Mouse (Mus musculus): ENCODE data around the gene Ppm1a. TPM values are rescaled to one million over a fixed set of nuclear protein-coding genes. Genes with fewer than 3 reads are reported as not detected.
"Not testable (repeated sequence)": the region's sequence is repeated elsewhere in the genome, so short reads cannot be mapped to it uniquely, and the experiment has no call there.

The Ppm1a gene
- polyA plus RNA-seq, 1 experiment from 2014 or later = 57.8 TPM

GRCm38 (mm10) chr12:72763156-72763555 lies 5.9 kb downstream of the Ppm1a start:
- Histone ChIP-seq H3K4me3 (peak overlapping the region; percentile 91), H3K27me3 (replicated peaks; ENCODE audit: low read depth, poor library complexity, severe bottlenecking) (no peaks in the 10 kb centered on the region), H3K9me3 (no peaks in the 10 kb centered on the region), H3K27ac (replicated peaks) (no peak overlapping the region), H3K4me1 (peaks cover 27% of the 10 kb centered on the region), H3K36me3 (replicated peaks) (no peaks in the 10 kb centered on the region)
- no peak for DNase-seq (ENCODE audit: low spot score)
- 43% methylated on average over 1 of the region's 1 CpGs for WGBS

GRCm38 (mm10) chr12:72767809-72768208 lies 10.6 kb downstream of the Ppm1a start:
- Histone ChIP-seq H3K4me3 (no peak overlapping the region), H3K36me3 (replicated peaks) (peaks cover 17% of the 10 kb centered on the region), H3K9me3 (no peaks in the 10 kb centered on the region), H3K27ac (replicated peaks) (no peak overlapping the region), H3K27me3 (replicated peaks; ENCODE audit: low read depth, poor library complexity, severe bottlenecking) (no peaks in the 10 kb centered on the region), H3K4me1 (peaks cover 12% of the 10 kb centered on the region)
- no peak for DNase-seq (ENCODE audit: low spot score)
- WGBS = 91% methylated on average over 6 of the region's 6 CpGs

DNA sequence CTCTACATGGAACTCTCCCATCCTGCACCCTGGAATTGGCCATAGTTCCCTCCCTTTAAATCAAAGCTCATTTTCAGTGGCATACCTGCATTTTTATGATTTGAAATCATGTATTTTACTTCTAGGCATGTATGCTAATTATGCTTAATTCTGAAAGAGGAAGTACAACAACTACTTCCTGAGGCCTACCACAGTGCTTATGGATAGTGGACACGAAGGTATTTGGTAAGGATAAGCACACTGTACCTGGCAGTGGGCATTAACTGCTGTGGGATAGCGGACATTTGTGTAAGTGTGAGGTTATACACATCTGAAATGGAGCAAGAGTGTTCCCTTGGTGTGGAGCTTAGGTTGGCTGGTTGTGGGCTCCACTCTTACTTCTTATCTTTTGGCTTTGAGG lies 11.0 kb downstream of the Ppm1a start:
- WGBS = 89% methylated on average over 2 of the region's 2 CpGs
- Histone ChIP-seq H3K4me3 (no peak overlapping the region), H3K36me3 (replicated peaks) (peaks cover 17% of the 10 kb centered on the region), H3K27ac (replicated peaks) (no peak overlapping the region), H3K9me3 (no peaks in the 10 kb centered on the region), H3K27me3 (replicated peaks; ENCODE audit: low read depth, poor library complexity, severe bottlenecking) (no peaks in the 10 kb centered on the region), H3K4me1 (peaks cover 8% of the 10 kb centered on the region)
- DNase-seq (ENCODE audit: low spot score) = no peak

GRCm38 (mm10) chr12:72769546-72770230 lies 12.4 kb downstream of the Ppm1a start:
- WGBS = 91% methylated on average over 5 of the region's 5 CpGs
- no peaks in the 10 kb centered on the region for H3K27me3 ChIP-seq (replicated peaks; ENCODE audit: low read depth, poor library complexity, severe bottlenecking)
- H3K36me3 ChIP-seq (replicated peaks) = peaks cover 17% of the 10 kb centered on the region
- no peak for DNase-seq (ENCODE audit: low spot score)
- no peaks in the 10 kb centered on the region for H3K9me3 ChIP-seq
- H3K4me1 ChIP-seq = peaks cover 2% of the 10 kb centered on the region; the same call in 1 of the 2 replicates
- H3K4me3 ChIP-seq = no peak overlapping the region
- H3K27ac ChIP-seq (replicated peaks) = no peak overlapping the region

GRCm38 (mm10) chr12:72771153-72771552 lies 13.9 kb downstream of the Ppm1a start:
- 98% methylated on average over 2 of the region's 2 CpGs for WGBS
- peaks cover 2% of the 10 kb centered on the region; the same call in 1 of the 2 replicates for H3K4me1 ChIP-seq
- no peaks in the 10 kb centered on the region for H3K27me3 ChIP-seq (replicated peaks; ENCODE audit: low read depth, poor library complexity, severe bottlenecking)
- no peaks in the 10 kb centered on the region for H3K9me3 ChIP-seq
- no peak for DNase-seq (ENCODE audit: low spot score)
- no peak overlapping the region for H3K4me3 ChIP-seq
- no peak overlapping the region for H3K27ac ChIP-seq (replicated peaks)
- H3K36me3 ChIP-seq (replicated peaks) = peaks cover 22% of the 10 kb centered on the region

DNA sequence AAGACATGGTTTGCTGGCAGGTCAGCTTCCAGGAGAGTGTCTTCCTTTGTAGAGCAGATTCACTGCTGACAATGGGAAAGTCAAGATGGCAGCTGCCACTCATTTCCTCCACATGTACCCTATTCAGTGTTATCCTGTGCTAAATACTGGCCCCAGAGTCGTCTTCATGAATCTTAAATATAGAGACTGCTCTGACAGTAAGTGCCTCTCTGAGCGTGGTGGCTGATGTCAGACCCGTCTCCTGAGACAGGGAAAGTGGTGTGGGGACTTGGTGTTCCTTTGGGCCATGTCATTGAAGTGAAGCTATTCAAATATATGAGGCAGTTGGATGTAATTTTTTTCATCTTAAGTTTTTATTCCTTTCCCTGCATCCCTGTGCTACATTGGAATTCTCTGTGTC lies 14.5 kb downstream of the Ppm1a start:
- no peaks in the 10 kb centered on the region for H3K9me3 ChIP-seq
- WGBS = 96% methylated on average over 3 of the region's 3 CpGs
- H3K4me3 ChIP-seq = no peak overlapping the region
- DNase-seq (ENCODE audit: low spot score) = no peak
- no peak overlapping the region for H3K27ac ChIP-seq (replicated peaks)
- peaks cover 2% of the 10 kb centered on the region; the same call in 1 of the 2 replicates for H3K4me1 ChIP-seq
- H3K27me3 ChIP-seq (replicated peaks; ENCODE audit: low read depth, poor library complexity, severe bottlenecking) = no peaks in the 10 kb centered on the region
- H3K36me3 ChIP-seq (replicated peaks) = peaks cover 22% of the 10 kb centered on the region

DNA sequence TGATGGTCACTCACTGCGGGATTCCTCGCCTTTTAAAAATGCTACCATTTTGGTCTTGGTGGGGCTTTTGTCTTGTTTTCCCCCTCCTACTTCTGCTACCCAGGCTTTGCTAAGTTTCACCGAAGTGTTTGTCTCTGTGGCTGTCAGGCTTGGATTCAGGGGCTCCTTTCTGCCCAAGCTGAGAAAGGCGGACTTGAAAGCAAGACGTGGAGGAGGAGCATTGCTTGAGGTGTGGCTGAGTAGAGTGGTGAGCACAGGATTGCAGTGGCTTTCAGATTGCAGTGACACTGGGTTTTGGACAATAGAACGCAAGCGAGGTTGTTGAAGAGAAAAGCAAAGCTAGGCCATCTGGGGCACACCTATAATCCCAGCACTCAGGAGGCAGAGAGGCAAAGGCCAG lies 16.7 kb downstream of the Ppm1a start:
- 66% methylated on average over 7 of the region's 7 CpGs for WGBS
- no peaks in the 10 kb centered on the region for H3K9me3 ChIP-seq
- H3K4me3 ChIP-seq = no peak overlapping the region
- peaks cover 22% of the 10 kb centered on the region for H3K36me3 ChIP-seq (replicated peaks)
- H3K4me1 ChIP-seq = peaks cover 2% of the 10 kb centered on the region; the same call in 1 of the 2 replicates
- H3K27me3 ChIP-seq (replicated peaks; ENCODE audit: low read depth, poor library complexity, severe bottlenecking) = no peaks in the 10 kb centered on the region
- DNase-seq (ENCODE audit: low spot score) = no peak
- H3K27ac ChIP-seq (replicated peaks) = no peak overlapping the region

- 89% methylated on average over 4 of the region's 4 CpGs for WGBS
- DNase-seq (ENCODE audit: low spot score) = no peak
- Histone ChIP-seq H3K27me3 (replicated peaks; ENCODE audit: low read depth, poor library complexity, severe bottlenecking) (no peaks in the 10 kb centered on the region), H3K36me3 (replicated peaks) (peaks cover 14% of the 10 kb centered on the region), H3K9me3 (no peaks in the 10 kb centered on the region), H3K4me1 (peaks cover 2% of the 10 kb centered on the region; the same call in 1 of the 2 replicates), H3K27ac (replicated peaks) (no peak overlapping the region), H3K4me3 (no peak overlapping the region)
Measured at GRCm38 (mm10) chr12:72777244-72777643, 20.0 kb downstream of the Ppm1a start.

DNA sequence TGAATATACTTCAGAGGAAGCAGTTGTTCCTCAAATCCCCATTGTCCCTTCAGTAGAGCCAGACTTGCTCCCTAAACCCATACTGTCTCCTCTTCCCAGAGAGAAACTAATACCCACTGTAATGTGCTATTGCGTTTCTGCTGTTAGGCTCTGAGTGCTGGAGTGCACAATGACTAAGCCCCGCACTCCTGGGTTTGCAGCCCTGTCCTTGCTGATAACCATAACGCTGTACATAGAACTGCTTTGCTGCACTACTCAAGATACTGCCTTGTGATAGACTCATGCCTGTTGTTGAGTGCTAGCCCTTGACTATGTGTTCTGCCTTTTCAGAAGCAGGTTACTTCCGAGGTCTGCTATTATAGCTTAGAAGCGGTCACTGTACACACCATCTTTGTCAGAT lies 22.9 kb downstream of the Ppm1a start:
- 92% methylated on average over 5 of the region's 5 CpGs for WGBS
- Histone ChIP-seq H3K4me1 (no peaks in the 10 kb centered on the region), H3K9me3 (no peaks in the 10 kb centered on the region), H3K36me3 (replicated peaks) (peaks cover 35% of the 10 kb centered on the region), H3K27me3 (replicated peaks; ENCODE audit: low read depth, poor library complexity, severe bottlenecking) (no peaks in the 10 kb centered on the region), H3K27ac (replicated peaks) (no peak overlapping the region), H3K4me3 (no peak overlapping the region)
- no peak for DNase-seq (ENCODE audit: low spot score)

DNA sequence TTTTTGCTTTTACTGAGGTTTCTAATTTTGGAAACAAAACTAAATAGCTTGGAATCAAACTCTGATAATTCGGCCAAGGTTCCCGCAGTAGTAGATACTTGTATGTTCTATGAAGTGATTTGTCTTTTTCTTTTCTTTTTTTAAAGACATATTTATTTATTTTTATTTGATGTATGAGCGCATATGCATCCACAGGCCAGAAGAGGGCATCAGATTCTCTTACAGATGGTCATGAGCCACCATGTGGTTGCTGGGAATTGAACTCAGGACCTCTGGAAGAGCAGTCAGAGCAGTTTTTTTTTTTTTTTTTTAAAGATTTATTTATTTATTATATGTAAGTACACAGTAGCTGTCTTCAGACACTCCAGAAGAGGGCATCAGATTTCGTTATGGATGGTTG lies 25.5 kb downstream of the Ppm1a start:
- H3K9me3 ChIP-seq; H3K27me3 ChIP-seq (replicated peaks; ENCODE audit: low read depth, poor library complexity, severe bottlenecking); H3K27ac ChIP-seq (replicated peaks); DNase-seq (ENCODE audit: low spot score); H3K4me3 ChIP-seq; H3K4me1 ChIP-seq: not testable (repeated sequence)
- 94% methylated on average over 4 of the region's 4 CpGs for whole genome bisulfite sequencing
- H3K36me3 ChIP-seq (replicated peaks) = peaks cover 50% of the 10 kb centered on the region

DNA sequence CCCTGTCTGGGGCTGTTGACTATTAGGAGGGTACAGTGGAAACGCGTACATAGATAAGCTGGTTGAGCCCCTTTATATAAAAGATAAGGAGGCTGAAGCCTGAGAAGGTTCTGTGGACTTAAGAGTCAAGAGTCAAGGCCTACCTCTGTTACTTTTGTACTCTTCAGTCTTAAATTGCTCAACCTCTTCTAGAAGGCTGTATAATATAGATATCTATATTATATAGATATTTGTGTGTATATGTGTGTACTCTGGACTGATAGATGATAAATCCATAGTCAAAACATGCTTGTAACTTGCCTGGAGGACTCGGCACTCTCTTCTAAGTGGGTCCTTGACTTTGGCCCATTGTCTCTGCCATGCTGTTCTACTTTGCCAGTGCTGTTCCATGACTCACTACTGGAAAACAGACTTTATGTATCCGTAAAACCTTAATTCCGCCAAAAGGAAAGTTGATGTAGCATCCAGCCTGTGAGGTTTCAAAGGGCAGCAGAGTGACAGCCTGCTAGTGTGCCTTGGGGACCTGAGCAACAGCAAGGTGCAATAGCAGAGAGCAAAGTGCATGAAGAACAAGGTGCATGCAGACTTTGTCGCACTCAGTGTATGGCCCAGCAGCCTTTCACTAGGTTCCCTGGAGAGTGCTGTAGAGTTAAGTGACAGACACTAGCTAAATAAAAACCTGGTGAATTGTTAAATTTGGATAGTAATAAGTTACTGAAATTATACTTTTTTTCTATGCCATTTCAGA lies 28.1 kb downstream of the Ppm1a start:
- H3K27me3 ChIP-seq (replicated peaks; ENCODE audit: low read depth, poor library complexity, severe bottlenecking) = no peaks in the 10 kb centered on the region
- H3K9me3 ChIP-seq = no peaks in the 10 kb centered on the region
- H3K4me3 ChIP-seq = no peak overlapping the region
- no peak overlapping the region for H3K27ac ChIP-seq (replicated peaks)
- peaks cover 44% of the 10 kb centered on the region for H3K36me3 ChIP-seq (replicated peaks)
- WGBS = 96% methylated on average over 6 of the region's 6 CpGs
- no peaks in the 10 kb centered on the region for H3K4me1 ChIP-seq
- no peak for DNase-seq (ENCODE audit: low spot score)

GRCm38 (mm10) chr12:72786551-72786950 lies 29.3 kb downstream of the Ppm1a start:
- WGBS = 88% methylated on average over 5 of the region's 5 CpGs

DNA sequence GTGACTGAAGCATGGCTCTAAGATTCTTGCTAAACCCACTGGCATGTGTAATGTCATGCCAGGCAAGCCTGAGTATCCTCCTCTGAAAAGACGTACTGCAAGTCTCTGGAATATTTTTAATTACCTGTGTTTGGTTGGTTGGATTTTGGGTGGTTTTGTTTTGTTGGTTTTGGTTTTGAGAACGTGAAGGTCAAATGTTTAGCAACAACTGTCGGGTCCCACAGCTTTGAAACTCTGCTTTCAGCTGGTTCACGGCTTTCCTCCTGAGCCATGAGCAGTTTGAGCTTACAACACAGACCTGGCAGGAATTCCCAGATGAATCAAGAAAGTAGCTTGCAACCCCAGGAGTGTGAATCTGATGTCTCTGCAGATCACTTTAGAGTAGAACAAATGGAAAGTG lies 29.7 kb downstream of the Ppm1a start:
- DNase-seq (ENCODE audit: low spot score) = no peak
- Histone ChIP-seq H3K27me3 (replicated peaks; ENCODE audit: low read depth, poor library complexity, severe bottlenecking) (no peaks in the 10 kb centered on the region), H3K36me3 (replicated peaks) (peaks cover 52% of the 10 kb centered on the region), H3K4me3 (no peak overlapping the region), H3K9me3 (no peaks in the 10 kb centered on the region), H3K4me1 (no peaks in the 10 kb centered on the region), H3K27ac (replicated peaks) (no peak overlapping the region)
- 87% methylated on average over 4 of the region's 4 CpGs for WGBS

More at GRCm38 (mm10) chr12:72786551-72786950, 29.3 kb downstream of the Ppm1a start:
- no peaks in the 10 kb centered on the region for H3K9me3 ChIP-seq
- no peak overlapping the region for H3K27ac ChIP-seq (replicated peaks)
- H3K36me3 ChIP-seq (replicated peaks) = peaks cover 49% of the 10 kb centered on the region
- no peak for DNase-seq (ENCODE audit: low spot score)
- no peaks in the 10 kb centered on the region for H3K4me1 ChIP-seq
- H3K27me3 ChIP-seq (replicated peaks; ENCODE audit: low read depth, poor library complexity, severe bottlenecking) = no peaks in the 10 kb centered on the region
- H3K4me3 ChIP-seq = no peak overlapping the region

All from embryonic facial prominence, embryonic 10.5 days (tissue).